Mouse (Mus musculus) MN1 (cell line): ENCODE results near the gene Zfp93.
"Not testable (repeated sequence)": the region's sequence is repeated elsewhere in the genome, so short reads cannot be mapped to it uniquely, and the experiment has no call there.

ENCODE experiments used
- DNase-seq: peaks from one replicate; pipeline ENCODE4 v3.0.0-alpha.2; 2016; ENCODE audit warnings: low spot score

The Zfp93 gene

DNA sequence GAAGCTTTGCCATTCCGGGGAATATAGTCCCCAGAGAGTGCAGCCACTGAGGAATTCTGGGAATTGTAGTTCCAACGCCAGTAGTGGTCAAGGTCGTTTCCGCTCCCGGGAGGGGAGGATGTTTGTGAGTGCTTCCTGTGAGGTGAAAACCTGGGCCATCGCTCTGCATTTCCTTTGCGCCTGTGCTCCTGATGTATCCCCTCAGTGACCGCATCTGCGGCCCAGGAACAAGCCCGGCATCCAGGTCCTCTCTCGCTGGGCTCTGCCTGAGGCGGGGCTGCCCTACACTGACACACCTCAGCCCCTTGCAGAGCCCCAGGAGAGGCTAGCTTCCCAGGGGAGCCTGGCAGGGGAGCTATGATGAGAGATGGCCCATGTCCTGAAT is at the start of gene Zfp93:
Gene Zfp93, plus strand, starts transcription at position 133 of the 385 bp plus-strand sequence.
- peak; percentile 92 for DNase-seq

DNA sequence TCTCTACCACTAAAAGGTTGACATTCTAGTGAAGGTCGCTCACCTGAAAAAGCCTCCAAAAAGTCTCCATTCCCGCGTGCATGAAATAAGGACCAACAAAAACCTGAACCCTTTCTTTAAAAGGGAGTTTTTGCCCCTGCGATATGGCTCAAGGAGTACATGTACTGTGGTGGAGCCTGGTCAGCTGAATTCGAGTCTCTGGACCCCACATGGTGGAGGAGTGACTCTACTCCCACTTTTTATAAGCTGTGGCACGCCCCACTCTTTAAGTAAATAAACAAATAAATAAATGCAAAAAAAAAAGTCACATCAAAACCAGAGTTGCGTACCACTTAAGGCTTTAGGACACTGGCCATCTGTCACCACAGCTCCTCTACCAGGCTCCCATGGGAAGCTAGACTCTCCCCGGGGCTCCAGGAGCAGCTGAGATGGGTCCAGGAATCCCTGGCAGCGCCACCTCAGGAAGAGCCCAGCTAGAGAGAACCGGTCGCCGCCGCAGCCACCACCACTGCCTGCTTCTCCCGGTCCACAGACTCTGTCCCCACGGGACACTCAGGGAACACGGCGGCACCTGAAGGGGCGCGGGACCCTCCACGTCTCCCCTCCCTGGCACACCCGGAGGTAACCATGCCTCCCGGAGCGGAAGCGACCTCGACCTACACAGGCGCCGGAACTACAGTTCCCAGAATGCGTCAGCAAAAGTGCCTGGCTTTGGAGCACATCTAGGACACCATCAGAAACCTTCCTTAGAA is 33.0 kb upstream of the Zfp93 start, which contains the start of gene Zfp109:
Gene Zfp109, minus strand, starts transcription at position 521 of the 752 bp plus-strand sequence.
- DNase-seq: peak; percentile 7

DNA sequence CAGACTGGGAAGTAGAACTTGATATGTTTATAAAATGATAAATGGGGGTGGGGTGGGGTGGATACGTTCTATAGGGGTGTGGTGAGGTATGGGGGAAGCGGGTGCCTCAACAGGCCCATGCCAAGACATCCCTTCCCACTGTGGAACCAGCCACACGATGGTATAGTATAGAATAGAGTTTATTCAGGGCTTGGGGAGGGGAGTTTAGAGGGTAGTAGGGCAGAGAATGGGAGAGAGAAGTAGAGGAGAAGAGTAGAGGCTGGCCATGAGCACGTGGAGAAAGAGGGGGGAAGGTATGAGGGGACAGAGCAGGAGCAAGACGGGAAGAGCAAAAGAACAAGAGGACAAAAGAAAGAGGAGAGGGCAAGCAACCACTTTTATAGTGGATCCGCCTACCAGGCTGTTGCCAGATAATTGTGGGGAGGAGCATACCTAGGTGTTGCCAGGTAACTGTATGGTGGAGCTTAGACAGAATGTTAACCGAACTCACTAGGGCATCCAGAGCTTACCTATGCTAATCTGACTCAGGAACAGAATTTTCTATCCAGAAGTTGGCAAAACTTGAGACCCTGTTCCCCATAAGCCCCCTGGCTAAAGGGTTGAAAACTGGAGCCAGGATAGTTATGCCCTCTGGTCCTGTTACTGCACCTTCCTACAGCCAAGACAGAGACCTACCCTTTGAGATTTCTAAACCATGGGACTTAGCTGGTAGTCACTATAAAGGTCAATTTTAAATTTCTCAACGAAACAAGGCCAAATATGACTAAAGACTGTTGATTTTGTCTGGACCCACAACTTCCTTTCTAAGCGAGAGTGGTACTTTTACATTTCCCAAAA is 16.2 kb upstream of the Zfp93 start:
- DNase-seq: no peak

DNA sequence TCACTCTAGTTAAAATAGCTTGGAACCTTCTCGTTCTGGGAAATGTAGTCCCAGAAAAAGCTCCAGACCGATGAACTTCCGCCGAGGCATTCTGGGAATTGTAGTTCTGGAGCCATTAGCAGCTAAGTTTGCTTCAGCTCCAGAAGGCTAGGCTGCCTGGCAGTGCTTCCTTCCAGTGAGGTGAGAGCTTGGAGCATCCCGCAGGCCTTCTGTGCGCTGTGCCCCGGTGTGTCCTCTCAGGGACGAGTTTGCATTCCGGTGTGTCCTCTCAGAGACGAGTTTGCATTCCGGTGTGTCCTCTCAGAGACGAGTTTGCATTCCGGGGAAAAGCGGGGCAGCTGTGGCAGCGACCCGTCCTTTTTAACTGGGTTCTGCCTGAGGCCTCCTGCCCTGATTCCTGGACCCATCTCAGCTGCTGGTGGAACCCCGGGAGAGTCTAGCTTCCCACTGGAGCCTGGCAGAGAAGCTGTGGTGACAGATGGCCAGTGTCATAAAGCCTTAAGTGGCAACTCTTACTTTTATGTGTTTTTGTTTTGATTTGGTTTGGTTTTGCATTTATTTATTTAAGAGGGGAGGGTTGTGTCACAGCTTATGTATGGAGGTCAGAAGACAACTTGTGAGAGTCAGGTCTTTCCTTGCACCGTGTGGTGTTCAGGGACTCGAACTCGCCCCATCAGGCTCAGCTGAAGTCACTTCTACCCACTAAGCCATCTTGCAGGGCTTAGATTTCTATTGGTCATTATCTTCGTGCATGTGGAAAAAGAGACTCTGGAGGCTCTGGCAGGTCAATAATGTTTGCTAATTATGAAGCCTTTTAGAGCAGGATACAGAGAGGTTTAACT is 15.4 kb upstream of the Zfp93 start, which contains the start of gene Zfp108:
Gene Zfp108, plus strand, starts transcription at position 162 of the 842 bp plus-strand sequence.
- DNase-seq: peak; percentile 67

DNA sequence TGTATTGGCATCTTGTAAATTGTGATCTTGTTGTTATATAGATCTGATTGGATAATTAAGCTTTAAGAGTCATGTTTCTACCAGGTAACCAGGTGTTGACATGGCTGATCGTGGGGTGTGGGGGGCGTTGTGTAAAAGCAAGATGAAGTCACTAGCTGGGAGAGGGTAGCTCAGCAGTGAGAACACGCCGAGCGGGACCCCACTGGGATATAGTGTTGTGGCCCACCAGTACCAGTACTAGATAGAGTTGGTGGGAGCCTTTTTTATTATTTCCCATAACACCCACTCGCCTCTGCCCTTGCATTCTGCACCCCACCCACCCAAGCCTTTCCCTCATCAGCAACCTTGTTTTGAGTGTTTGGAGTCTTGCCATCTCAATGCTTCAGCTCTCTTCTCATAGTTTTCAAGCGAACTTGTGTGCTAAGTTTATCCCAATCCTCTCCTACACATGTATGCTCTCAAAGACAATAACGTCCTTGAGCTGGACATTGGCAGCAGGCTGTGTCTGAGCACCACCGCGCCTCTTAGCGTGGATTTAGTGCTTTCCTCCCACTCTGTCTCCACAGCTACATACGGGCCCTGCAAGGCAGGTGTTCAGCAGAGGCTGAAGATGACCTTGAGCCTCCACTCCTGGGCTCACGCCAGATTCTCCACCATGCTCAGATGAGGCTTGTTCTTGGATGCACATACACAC is 10.8 kb upstream of the Zfp93 start:
- DNase-seq: no peak

DNA sequence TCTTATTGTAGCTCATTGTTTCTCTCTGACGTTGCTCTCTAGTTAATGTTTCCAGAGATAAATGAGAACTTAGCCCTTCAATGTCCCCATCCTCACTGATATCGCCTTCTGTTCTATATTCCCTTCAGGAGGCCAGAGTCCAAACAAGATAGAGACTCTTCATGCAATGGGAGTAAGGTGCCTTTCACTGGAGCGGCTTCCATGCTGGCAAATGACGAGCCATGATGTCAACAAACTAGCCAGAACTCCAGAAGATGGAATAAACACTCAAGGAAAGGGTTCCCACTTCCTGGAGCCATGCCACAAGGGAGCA is 10.3 kb upstream of the Zfp93 start:
- no peak for DNase-seq

DNA sequence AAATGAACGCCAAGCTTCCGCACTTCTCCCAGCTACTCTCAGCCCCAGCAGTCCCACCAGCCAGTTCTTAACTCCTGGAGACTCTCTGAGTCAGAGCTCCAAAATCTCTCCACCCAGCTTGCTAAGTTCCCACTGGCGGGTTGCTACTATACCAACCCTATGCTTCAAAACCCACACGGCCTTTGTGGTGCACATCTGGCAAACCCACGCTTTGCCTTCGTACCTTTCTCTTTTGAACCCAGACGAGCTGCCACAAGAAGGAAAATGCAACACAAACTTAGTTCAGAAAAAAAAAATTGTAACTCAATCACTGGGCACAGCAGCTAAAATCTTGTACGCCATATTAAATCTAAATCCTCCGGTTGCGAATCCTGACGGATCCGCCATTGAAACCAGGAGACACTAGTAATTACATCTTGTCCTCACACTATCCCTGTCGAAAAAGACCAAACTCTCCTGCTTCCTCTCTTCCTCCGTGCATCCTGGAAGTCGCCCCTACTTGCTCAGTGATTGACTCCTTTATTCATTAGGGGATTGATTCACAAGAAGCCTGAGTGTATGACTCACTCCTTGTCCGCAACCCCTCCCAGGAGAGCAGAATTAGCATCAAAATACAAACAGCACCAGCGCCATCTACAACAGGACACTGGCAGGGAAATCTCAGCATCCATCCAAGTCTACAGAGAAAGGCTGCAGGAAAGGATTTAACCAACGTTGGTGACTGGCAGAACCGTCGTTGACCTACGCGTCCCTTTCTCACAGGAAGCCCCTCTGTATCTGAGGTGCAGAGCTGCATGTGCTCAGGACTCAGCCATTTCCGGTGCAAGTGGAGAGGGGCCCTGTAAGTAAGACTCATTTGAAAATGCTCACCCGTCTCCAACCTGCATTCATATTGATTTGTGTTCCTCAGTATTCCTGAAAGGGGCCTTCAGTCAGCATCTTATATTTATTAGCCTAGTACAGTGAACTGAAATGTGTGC is 1.8 kb upstream of the Zfp93 start:
- DNase-seq: peak; percentile 43

DNA sequence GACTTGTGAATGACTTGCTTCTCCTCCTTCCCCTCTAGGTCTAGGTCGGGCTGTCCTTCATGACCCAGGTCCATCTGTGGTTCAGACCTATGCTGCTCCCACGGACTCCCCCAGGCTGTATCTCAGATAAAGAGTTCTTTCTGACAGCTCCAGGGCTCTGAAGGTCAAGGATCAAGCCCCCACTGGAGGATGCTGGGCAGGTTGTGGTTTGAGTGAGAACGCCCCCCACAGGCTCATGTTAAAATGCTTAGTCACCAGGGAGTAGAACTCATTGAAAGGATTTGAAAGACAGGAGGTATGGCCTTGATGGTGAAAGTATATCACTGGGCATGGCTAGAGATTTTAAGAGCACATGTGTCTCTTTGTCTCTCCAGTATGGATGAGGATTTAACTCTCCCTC is 964 bp upstream of the Zfp93 start:
- DNase-seq: no peak

DNA sequence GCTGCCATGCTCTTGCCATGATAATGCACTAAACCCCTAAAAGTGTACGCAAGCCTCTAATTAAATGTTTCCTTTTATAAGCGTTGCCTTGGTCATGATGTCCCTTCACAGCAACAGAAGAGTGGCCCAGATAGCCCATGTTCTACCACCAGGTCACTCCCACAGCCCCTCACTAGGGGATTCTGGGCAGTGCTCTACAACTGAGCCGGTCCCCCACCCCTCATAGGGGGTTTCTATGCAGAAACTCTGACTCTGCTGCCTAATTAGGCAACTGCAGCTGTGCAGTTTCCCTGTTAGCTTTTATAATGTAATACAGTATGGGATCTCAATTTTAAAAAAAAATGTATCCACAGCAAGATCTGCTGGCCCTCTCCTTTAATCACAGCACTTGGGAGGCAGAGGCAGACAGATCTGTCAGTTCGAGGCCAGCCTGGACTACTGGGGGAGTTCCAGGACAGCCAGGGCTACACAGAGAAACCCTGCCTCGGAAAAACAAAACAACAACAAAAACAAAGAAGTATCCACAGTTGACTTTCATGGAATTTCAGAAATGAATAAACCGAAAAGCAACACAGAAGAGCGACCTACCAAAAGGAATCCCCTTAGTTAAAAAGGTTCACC is 443 bp upstream of the Zfp93 start:
- no peak for DNase-seq

DNA sequence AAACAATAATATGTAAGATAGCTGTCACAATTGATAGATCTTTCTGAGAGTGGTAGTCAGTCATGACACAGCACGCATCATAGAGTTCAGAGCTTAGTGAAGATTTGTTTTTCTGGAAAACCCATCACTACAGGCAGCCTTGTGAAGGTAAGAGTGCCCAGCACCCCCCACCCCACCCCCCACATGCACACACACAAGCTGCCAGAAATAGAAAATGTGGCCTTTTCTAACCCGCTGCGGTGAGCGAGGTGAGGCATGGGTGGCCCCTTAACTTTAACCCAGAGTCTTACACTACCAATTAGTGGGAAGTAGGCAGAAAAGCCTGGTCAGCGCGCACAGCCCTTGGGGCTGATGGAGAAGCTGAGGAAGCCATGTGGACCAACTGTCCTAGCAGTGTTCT is 971 bp downstream of the Zfp93 start:
- no peak for DNase-seq

DNA sequence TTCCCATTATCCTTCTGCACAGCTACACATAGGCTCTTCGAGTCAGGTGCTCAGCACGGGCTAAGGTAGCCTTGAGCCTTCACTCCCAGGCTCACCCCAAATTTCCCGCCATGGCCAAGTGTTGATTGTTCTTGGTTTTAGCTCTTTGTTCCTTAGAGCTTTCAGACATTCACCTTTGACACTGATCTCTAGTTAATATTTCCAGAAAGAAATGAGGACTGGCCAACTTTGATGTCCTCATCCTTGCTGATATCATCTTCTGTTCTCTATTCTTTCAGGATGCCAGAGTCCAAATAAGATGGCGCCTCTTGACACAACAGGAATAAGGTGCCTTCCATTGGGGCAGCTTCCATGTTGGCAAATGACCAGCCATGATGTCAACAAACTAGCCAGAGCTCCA is 4.2 kb downstream of the Zfp93 start:
- DNase-seq: no peak

DNA sequence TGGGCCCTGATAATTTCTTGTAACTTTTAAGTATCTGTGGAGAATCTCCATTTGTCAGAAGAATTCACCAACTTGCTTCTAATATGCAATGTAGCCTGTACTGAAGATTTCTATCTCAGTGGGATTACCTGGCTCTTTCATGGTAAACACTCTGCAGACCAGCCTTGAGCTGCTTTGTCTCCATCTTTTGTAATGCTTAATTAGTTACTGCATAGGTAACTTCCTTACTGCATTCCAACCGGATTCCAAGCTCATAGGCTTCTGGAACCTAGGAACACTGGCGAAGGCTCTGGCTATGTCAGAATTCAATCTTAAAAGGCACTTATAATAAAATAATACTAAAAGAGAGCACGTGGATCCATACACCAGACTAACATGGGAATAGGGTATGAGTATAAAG is 8.6 kb downstream of the Zfp93 start:
- not testable (repeated sequence) for DNase-seq

DNA sequence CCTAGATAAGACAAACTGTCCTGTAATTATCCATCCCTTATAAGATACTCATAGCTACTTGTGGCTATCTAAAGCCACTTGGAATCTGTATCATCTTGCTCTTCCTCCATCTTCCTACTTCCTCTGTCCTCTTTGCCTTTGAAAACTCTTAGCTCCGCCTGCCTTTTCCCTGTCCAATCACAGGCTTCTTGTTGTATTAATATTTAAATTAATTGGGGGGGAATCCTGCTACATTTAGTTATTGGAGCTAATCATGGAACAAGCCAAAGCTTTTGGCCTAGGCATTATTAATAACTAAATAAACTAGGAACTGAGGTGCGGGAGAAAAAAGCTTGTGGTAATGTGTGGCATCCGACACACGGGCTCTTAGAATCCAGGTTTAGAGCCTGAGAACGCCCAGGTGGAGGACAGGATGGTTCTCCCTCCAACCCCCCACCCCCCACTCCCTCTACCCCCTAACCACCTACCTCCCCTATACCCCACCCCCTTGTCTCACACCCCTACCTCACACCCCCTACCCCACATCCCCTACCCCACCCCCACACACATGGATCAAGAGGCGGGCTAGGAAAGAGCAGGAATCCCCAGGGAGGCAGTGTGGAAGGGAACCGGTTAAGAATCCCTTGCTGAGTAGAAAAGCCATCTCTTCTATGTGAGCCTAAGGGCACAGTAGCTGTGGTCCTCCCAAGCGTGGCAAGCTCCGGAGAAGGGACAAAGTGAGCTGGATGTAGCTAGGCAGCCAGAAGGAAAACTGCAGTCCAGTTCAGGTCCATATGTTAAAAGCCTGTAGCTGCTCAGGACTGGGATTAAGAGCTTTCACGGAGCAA is 10.0 kb downstream of the Zfp93 start:
- DNase-seq: no peak

DNA sequence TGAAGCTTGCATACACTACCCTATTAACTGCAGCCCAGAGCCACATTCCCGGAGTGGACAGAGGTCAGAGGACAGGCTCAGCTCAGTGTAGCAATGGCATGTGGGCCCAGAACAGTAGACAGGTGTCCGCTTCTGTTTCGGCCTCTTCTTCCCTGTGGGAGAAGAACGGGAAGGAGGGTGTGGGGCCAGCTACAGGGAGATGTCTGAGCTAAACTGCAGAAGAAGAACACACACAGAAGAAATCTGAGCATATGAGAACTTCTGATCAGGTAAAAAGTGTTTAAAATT is 10.6 kb downstream of the Zfp93 start:
- DNase-seq: no peak

DNA sequence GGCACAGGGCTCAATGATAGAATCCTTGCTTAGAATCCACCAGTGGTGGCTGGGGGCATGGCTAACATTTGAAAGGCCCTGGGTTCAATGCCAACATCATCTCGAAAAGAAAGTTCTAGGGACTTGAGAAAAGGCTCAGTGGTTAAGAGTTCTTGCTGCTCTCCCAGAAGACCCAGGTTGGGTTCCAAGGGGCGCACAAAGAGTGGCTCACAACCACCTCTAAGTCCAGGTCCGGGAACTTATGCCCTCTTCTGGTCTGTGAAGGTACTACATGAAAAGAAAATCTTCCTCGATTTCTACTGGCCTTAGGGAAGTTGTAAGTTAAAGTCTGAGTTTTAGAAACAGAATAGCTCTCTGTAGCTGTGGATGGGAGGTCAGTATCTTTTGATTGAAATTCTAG is 15.9 kb downstream of the Zfp93 start:
- DNase-seq: no peak

DNA sequence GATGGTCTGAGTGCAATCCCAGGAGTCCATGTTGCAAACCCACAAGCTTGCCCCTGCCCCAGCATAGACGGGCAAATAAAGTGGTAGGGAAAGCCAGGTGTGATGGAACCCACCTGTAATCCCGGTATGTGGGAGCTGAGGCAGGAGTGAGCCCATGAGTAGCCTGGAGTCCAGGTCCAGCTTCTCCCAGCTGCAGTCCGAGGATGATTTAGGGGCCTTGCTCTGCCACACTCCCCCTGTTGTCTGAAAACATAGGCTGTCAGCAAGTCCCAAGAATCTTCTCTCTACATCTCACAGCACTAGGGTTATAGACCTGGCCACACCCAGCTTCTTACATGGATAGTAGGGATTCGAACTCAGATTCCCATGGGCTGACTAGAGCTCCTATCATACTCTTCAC is 16.7 kb downstream of the Zfp93 start:
- no peak for DNase-seq

DNA sequence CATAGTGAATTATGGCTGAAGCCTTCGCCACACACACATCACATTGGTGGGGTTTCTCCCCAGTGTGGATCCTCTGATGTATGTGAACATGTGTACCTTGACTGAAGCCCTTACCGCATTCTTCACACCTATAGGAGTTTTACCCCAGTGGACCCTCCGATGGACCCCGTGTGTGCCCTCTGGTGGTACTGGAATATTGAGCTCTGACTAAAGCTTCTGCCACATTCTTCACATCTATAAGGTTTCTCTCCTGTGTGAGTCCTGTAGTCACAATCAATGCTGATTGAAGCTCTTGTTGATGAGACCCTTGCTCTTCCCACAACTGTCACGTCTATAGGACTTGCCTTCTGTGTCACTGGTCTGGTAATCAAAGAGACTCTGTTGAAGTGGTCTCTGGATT is 17.4 kb downstream of the Zfp93 start:
- DNase-seq: no peak

DNA sequence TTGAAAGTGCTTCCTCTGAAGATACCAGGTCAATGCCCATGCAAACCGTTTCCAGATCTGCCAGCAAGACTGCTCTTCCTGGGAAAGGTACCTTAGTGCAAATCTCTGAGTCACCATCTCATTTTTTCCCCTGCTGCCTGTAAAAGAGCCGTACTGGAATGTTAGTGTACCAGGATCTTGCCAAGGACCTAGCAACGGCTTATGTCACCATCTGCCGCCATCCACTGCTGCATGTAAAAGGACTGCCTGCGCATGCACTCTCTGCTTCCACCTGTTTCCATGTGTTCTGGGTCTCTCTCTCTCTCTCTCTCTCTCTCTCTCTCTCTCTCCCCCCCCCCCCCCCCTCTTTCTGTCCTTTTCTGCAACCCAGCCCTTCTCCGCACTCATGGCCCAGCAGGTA is 18.3 kb downstream of the Zfp93 start:
- no peak for DNase-seq

DNA sequence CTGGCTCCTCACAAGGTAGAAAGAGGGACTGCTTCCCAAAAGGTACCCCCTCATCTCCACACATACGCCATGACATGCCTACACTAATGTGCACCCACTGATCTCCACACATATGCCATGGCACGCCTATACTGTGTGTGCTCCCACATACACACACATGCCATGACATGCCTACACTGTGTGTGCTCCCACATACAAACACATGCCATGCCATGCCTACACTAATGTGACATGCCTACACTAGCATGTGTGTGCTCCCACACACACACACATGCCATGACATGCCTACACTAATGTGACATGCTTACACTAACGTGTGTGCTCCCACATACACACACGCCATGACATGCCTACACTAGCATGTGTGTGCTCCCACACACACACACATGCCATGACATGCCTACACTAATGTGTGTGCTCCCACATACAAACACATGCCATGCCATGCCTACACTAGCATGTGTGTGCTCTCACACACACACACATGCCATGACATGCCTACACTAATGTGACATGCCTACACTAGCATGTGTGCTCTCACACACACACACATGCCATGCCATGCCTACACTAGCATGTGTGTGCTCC is 20.0 kb downstream of the Zfp93 start:
- DNase-seq: no peak
